Mouse (Mus musculus) liver, embryonic 16.5 days (tissue): ENCODE data around the gene P4ha1. TPM values are rescaled to one million over a fixed set of nuclear protein-coding genes. Genes with fewer than 3 reads are reported as not detected.

Experiments
- ATAC-seq: fragments of 200-750 bp; cut with Nextera tagmentation; 2 replicates; pipeline ENCODE4 v1.8.0; 2017; ENCODE audit warnings: low read depth, mild to moderate bottlenecking, moderate number of reproducible peaks, moderate library complexity
- H3K27ac ChIP-seq: fragments of 300-500 bp; sonication (generic); 2 replicates; pipeline ENCODE4 v1.5.1; 2014; ENCODE audit warnings: mild to moderate bottlenecking, low read length
- H3K27me3 ChIP-seq: fragments of 300-500 bp; sonication (generic); 2 replicates; pipeline ENCODE4 v1.6.1; 2014; ENCODE audit warnings: low read depth, low read length, mixed read lengths; ENCODE audit not compliant: control insufficient read depth, insufficient read depth
- H3K36me3 ChIP-seq: fragments of 300-500 bp; sonication (generic); 2 replicates; pipeline ENCODE4 v1.6.1; 2014; ENCODE audit warnings: mild to moderate bottlenecking; ENCODE audit not compliant: control insufficient read depth, insufficient read depth
- H3K4me1 ChIP-seq: fragments of 300-500 bp; sonication (generic); 2 replicates; pipeline ENCODE4 v1.6.1; 2014; ENCODE audit warnings: low read depth, low read length, mixed read lengths; ENCODE audit not compliant: control insufficient read depth
- H3K4me2 ChIP-seq: fragments of 300-500 bp; sonication (generic); 2 replicates; pipeline ENCODE4 v1.6.1; 2014; ENCODE audit warnings: low read depth, low read length, mixed read lengths
- H3K4me3 ChIP-seq: fragments of 300-500 bp; sonication (generic); 2 replicates; pipeline ENCODE4 v1.5.1; 2014; ENCODE audit warnings: low read depth, mild to moderate bottlenecking, low read length
- H3K9ac ChIP-seq: fragments of 300-500 bp; sonication (generic); 2 replicates; pipeline ENCODE4 v1.6.1; 2014; ENCODE audit warnings: low read depth, low read length
- H3K9me3 ChIP-seq: fragments of 300-500 bp; sonication (generic); replicated peaks from 2 replicates; pipeline ENCODE4 v1.6.1; 2016; ENCODE audit warnings: low read length; ENCODE audit not compliant: control insufficient read depth
- WGBS: fragments of 180-500 bp; shearing (Covaris S2); extraction: QIAGEN DNeasy Blood & Tissue Kit; methylation state at CpG from one replicate; pipeline ENCODE4 v1.1.7; 2014; ENCODE audit not compliant: insufficient replicate concordance; 5-methylcytosine and 5-hydroxymethylcytosine counted together
- polyA plus RNA-seq: library from polyadenylated mRNA; unstranded; fragments of >200 nt; fragmentation: Nextera tagmentation; extraction: Ambion mirVana; gene quantifications from 2 replicates; pipeline ENCODE4 v1.2.1, GENCODE M21; 2015

Gene P4ha1
- polyA plus RNA-seq, 1 experiment from 2014 or later: 14.9 TPM

DNA sequence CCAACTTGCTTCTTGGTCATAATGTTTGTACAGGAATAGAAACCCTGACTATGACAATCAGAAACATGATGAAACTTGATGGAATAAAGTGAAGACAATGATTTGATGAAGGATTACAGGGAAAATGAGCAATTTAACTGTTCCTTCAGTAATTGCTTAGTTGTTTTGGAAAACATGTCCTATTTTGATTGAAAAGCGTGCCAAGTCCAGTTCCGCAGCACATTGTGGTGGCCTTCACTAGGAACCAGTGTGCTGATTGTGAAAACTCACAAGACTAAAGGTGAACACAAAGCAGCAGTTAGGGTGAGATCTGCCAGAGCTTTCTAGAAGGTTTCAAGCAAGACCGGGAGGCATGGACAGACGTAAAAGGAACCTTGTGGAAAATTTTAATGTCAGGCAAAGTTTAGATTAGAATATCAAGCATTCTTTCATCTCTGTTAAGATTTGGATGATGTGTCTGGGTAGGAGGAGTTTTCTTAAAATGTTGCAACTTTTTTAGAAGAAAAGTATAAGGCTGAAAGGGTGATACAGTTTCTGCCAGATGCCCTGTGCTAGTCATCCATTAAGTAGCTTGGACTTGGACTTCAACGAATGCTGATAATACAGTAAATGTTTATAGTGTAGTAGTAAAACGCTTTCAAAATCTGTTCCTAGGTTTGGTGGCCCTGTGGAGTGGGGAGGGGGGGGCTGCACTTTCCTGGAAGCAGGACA, 8.6 kb downstream of the P4ha1 start:
- Histone ChIP-seq H3K4me2 (no peak overlapping the region), H3K27me3 (no peaks in the 10 kb centered on the region), H3K4me3 (no peak overlapping the region), H3K4me1 (peaks cover 23% of the 10 kb centered on the region), H3K9ac (no peak overlapping the region), H3K36me3 (no peaks in the 10 kb centered on the region), H3K27ac (no peak overlapping the region), H3K9me3 (no peaks in the 10 kb centered on the region)
- ATAC-seq: no peak
- 83% methylated on average over 6 of the region's 6 CpGs for WGBS

DNA sequence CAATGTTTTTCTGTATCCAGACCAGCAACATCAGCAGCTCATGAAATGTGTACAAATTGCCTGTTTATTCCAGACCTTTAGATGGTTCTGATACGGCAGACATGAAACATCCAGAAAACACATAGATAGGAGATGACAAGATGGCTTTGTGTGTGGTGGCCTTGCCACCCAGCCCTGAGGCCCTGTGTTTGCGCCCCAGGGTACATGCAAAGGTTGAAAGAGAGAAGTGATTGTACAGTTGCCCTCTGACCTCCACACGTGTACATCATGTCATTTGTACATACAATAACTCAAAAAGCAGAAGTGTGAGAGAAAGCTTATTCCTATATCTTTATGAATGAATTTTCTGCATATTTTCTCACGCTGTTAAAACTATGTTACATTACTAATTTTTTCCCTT, 10.3 kb downstream of the P4ha1 start:
- Histone ChIP-seq H3K9me3 (no peaks in the 10 kb centered on the region), H3K36me3 (peaks cover 2% of the 10 kb centered on the region; the same call in 1 of the 2 replicates), H3K4me1 (peaks cover 23% of the 10 kb centered on the region), H3K27me3 (no peaks in the 10 kb centered on the region), H3K4me3 (no peak overlapping the region), H3K9ac (no peak overlapping the region), H3K4me2 (no peak overlapping the region), H3K27ac (no peak overlapping the region)
- 63% methylated on average over 4 of the region's 4 CpGs for WGBS
- ATAC-seq: no peak

DNA sequence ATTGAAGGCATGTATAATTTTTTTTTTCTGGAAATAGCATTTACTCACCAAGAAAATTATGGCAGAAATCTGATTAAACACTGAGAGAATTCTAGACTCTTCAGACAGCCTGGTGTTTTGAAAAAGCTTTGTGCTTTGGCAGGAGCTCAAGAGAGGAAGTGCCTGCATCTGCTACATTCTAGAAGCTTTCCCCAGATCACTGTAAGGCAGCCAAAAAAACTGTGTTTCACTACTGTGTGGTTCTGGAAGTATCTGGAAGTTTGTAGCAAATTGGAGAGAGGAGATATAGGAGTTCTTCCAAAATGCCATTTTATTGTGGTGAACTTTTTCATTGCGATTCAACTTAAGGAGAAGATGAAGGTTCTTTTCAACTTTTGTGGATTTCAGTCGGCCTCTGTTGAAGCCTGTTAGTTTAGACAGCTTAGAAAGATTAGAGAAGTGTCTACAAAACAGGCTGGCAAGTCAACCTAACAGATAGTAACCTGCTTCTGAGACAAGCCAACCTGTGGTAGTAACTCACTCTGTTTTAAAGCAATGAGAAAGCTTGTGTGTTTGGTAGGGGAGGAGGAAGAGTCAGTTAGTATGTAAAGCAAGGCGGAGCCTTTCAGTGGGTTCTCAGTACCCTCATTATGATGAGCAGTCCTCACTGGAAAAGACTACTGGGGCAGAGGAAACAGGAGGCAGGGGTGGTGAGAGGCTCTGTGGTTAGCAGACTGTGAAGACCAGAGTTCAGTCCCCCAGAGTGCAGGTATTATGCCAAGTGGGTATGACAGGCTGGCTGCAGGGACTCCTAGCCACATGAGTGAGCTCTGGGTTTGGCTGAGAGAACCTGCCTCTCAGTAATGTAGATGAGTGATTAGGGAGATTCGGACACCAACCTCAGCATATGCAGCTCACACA, 12.1 kb downstream of the P4ha1 start:
- peak overlapping the region; percentile 6; the same call in 1 of the 2 replicates for H3K27ac ChIP-seq
- 45% methylated on average over 4 of the region's 4 CpGs for WGBS
- no peak for ATAC-seq
- no peaks in the 10 kb centered on the region for H3K27me3 ChIP-seq
- H3K9ac ChIP-seq: no peak overlapping the region
- H3K4me3 ChIP-seq: no peak overlapping the region
- peaks cover 20% of the 10 kb centered on the region for H3K4me1 ChIP-seq
- H3K9me3 ChIP-seq: no peaks in the 10 kb centered on the region
- peaks cover 12% of the 10 kb centered on the region for H3K36me3 ChIP-seq
- H3K4me2 ChIP-seq: no peak overlapping the region

DNA sequence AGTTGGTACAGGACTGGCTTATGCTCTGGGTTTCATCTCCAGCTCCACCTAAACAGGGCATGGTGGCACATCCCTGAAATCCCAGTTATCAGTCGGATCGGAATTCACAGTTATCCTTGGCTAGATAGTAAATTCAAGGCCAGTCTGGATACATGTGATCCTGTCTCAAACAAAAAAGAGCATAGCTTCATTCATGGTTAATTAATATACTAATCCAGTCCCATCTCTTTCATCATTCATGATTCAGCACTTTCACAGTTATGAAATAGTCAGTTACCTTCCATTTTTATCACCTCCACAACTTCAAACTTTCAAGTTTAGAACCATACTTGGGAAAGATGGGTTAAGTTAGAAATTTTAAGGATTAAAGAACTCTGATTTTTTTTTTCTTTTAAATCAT, 13.0 kb downstream of the P4ha1 start:
- Histone ChIP-seq H3K4me2 (no peak overlapping the region), H3K27me3 (no peaks in the 10 kb centered on the region), H3K4me3 (no peak overlapping the region), H3K9me3 (no peaks in the 10 kb centered on the region), H3K36me3 (peaks cover 13% of the 10 kb centered on the region), H3K9ac (no peak overlapping the region), H3K27ac (no peak overlapping the region; the same call in 1 of the 2 replicates), H3K4me1 (peaks cover 17% of the 10 kb centered on the region)
- 85% methylated on average over 2 of the region's 2 CpGs for WGBS
- no peak for ATAC-seq

DNA sequence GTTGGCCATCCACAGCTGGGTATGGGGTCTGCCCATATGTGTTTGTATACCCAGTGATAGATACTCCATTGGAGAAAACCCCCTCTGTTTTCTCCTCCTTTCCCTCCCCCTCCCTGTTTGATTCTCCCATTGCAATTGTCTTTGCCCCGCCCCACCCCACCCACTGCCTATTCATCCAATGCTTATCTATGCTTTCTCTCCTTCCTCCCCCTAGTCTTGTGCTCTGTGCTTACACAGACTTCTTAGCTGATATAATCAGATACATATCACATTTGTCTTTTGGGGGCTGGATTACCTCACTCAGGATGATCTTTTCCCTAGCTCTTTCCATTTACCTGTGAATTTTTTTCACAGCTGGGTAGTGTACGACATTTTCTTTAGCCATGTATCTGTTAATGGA, 23.5 kb downstream of the P4ha1 start:
- Histone ChIP-seq H3K4me2 (peak overlapping the region; percentile 22; the same call in 1 of the 2 replicates), H3K9me3 (no peaks in the 10 kb centered on the region), H3K27ac (peak overlapping the region; percentile 71), H3K4me1 (peaks cover 29% of the 10 kb centered on the region), H3K9ac (no peak overlapping the region), H3K4me3 (no peak overlapping the region), H3K27me3 (no peaks in the 10 kb centered on the region), H3K36me3 (peaks cover 15% of the 10 kb centered on the region)
- 61% methylated on average over 2 of the region's 2 CpGs for WGBS
- no peak for ATAC-seq

DNA sequence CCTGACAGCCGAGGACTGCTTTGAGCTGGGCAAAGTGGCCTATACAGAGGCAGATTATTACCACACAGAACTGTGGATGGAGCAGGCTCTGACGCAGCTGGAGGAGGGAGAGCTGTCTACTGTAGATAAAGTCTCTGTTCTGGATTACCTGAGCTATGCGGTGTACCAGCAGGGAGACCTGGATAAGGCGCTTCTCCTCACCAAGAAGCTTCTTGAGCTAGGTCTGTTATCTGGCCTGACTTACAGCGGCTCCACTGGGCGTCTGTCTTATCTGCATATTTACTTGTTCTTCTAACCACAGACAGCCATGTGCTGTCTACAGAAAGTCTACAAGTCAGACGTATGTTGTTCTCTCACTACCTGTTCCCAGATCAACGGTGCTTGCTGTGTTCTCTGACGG, 25.1 kb downstream of the P4ha1 start:
- peaks cover 29% of the 10 kb centered on the region for H3K4me1 ChIP-seq
- H3K27ac ChIP-seq: peak overlapping the region; percentile 89
- peaks cover 17% of the 10 kb centered on the region for H3K36me3 ChIP-seq
- no peaks in the 10 kb centered on the region for H3K9me3 ChIP-seq
- peak overlapping the region; percentile 35 for H3K4me2 ChIP-seq
- no peak overlapping the region for H3K4me3 ChIP-seq
- H3K9ac ChIP-seq: peak overlapping the region; percentile 25; the same call in 1 of the 2 replicates
- no peaks in the 10 kb centered on the region for H3K27me3 ChIP-seq
- WGBS: 30% methylated on average over 9 of the region's 9 CpGs
- peak; percentile 99 for ATAC-seq

DNA sequence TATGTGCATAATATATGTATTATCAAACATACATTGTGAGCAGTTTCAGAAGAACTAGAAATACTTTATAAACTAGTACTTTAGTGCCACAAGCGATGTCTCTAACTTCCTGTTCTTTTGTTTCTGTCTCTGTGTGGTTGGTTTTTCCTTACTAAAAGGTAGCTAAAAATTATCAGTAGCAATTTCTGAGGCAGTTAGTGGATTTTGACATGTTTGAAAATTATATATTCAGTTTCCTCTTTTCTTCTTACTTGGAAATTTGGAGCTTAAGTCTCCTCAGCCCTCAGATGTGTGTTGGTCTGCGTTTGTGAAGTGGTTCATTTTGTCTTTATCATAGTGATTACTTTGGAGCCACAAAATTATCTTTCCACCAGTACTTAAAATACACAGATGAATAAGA, 26.4 kb downstream of the P4ha1 start:
- no peak overlapping the region for H3K27ac ChIP-seq

DNA sequence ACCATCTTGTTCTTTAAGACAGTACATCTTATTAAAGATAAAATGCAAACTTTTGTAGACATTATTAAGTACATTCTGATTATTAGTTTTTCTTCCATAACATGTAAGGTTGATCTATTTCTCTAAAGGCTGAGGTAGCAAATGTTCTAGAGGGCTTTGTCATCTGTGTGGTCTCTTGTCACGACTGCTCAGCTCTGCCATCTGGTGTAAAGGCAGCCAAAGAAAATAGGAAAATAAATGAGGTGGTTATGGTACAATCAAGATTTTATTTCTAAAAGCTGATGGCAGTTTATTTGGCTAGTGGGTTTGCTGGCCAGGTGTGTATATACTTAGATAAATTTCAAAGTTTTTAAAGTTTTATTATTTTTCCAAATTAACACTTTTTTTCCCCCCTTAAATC, 30.0 kb downstream of the P4ha1 start:
- Histone ChIP-seq H3K4me3 (no peak overlapping the region), H3K36me3 (peaks cover 23% of the 10 kb centered on the region)
- 48% methylated on average over 1 of the region's 1 CpGs for WGBS

More for the DNA sequence above, 26.4 kb downstream of the P4ha1 start:
- WGBS: 49% methylated on average over 2 of the region's 2 CpGs
- H3K4me1 ChIP-seq: peaks cover 29% of the 10 kb centered on the region
- ATAC-seq: no peak
- no peak overlapping the region for H3K9ac ChIP-seq
- H3K27me3 ChIP-seq: no peaks in the 10 kb centered on the region
- no peak overlapping the region for H3K4me3 ChIP-seq
- peaks cover 20% of the 10 kb centered on the region for H3K36me3 ChIP-seq
- H3K9me3 ChIP-seq: no peaks in the 10 kb centered on the region
- H3K4me2 ChIP-seq: no peak overlapping the region

DNA sequence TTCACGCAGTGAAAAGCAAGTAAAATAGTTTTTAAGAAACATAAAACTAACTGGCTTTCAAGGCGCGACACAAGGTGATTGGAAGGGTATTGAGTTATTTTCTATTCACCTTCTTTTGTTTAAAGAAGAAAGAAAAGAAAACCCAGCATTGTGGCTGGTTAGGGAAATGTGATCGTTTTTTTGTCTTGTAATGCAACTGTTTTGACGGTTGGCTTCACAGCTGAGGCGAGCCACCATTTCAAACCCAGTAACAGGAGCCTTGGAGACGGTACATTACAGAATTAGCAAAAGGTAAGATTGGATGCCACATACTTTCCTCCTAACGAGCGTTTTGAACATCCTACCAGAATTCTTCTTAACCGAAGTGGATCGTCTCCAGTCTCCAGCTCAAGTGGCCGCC, 31.0 kb downstream of the P4ha1 start:
- Histone ChIP-seq H3K4me1 (no peaks in the 10 kb centered on the region; the same call in 1 of the 2 replicates), H3K9me3 (no peaks in the 10 kb centered on the region), H3K27ac (no peak overlapping the region), H3K36me3 (peaks cover 23% of the 10 kb centered on the region), H3K4me2 (no peak overlapping the region), H3K27me3 (no peaks in the 10 kb centered on the region), H3K9ac (no peak overlapping the region), H3K4me3 (no peak overlapping the region)
- 85% methylated on average over 12 of the region's 12 CpGs for WGBS
- no peak for ATAC-seq

More for the DNA sequence above, 30.0 kb downstream of the P4ha1 start:
- Histone ChIP-seq H3K4me1 (peaks cover 6% of the 10 kb centered on the region; the same call in 1 of the 2 replicates), H3K9ac (no peak overlapping the region), H3K27ac (no peak overlapping the region), H3K4me2 (no peak overlapping the region), H3K27me3 (no peaks in the 10 kb centered on the region), H3K9me3 (no peaks in the 10 kb centered on the region)
- ATAC-seq: no peak
